Mouse (Mus musculus) neural tube, embryonic 13.5 days (tissue): Measurements from ENCODE around the gene Ociad2. TPM values are rescaled to one million over a fixed set of nuclear protein-coding genes. Genes with fewer than 3 reads are reported as not detected.

Experiments used
- ATAC-seq: fragments of 200-750 bp; cut with Nextera tagmentation; 2 replicates; pipeline ENCODE4 v1.8.0; 2017; ENCODE audit warnings: low read depth, mild to moderate bottlenecking, moderate TSS enrichment, moderate library complexity
- H3K27ac ChIP-seq: fragments of 300-500 bp; sonication (generic); replicated peaks from 2 replicates; pipeline ENCODE4 v1.5.1; 2015; ENCODE audit warnings: moderate library complexity, mild to moderate bottlenecking, inconsistent platforms
- H3K27me3 ChIP-seq: fragments of 300-500 bp; sonication (generic); 2 replicates; pipeline ENCODE4 v1.6.1; 2015; ENCODE audit warnings: mild to moderate bottlenecking, inconsistent platforms
- H3K36me3 ChIP-seq: fragments of 300-500 bp; sonication (generic); 2 replicates; pipeline ENCODE4 v1.6.1; 2015; ENCODE audit warnings: mild to moderate bottlenecking, inconsistent platforms
- H3K4me1 ChIP-seq: fragments of 300-500 bp; sonication (generic); replicated peaks from 2 replicates; pipeline ENCODE4 v1.6.1; 2015; ENCODE audit warnings: inconsistent platforms
- H3K4me2 ChIP-seq: fragments of 300-500 bp; sonication (generic); 2 replicates; pipeline ENCODE4 v1.6.1; 2015; ENCODE audit warnings: inconsistent platforms, mild to moderate bottlenecking, moderate library complexity
- H3K4me3 ChIP-seq: fragments of 300-500 bp; sonication (generic); 2 replicates; pipeline ENCODE4 v1.5.1; 2015; ENCODE audit warnings: mild to moderate bottlenecking, inconsistent platforms
- H3K9ac ChIP-seq: fragments of 300-500 bp; sonication (generic); 2 replicates; pipeline ENCODE4 v1.6.1; 2015; ENCODE audit warnings: moderate library complexity, mild to moderate bottlenecking, inconsistent platforms
- H3K9me3 ChIP-seq: fragments of 300-500 bp; sonication (generic); 2 replicates; pipeline ENCODE4 v1.6.1; 2016; ENCODE audit warnings: inconsistent platforms
- WGBS: fragments of 180-500 bp; shearing (Covaris S2); methylation state at CpG from one replicate; pipeline ENCODE4 v1.1.7; 2015; 5-methylcytosine and 5-hydroxymethylcytosine counted together
- polyA plus RNA-seq: library from polyadenylated mRNA; unstranded; fragments of >200 nt; fragmentation: Nextera tagmentation; extraction: Ambion mirVana; gene quantifications from 2 replicates; pipeline ENCODE4 v1.2.1, GENCODE M21; 2015

The Ociad2 gene
- polyA plus RNA-seq, 1 experiment from 2014 or later = 21.9 TPM

- no peak overlapping the region for H3K4me2 ChIP-seq
- WGBS = 52% methylated on average over 5 of the region's 5 CpGs
- no peak for ATAC-seq
- no peaks in the 10 kb centered on the region for H3K27me3 ChIP-seq
- H3K9me3 ChIP-seq = no peaks in the 10 kb centered on the region
- H3K4me1 ChIP-seq = peaks cover 15% of the 10 kb centered on the region
- H3K4me3 ChIP-seq = no peak overlapping the region
- no peak overlapping the region for H3K27ac ChIP-seq
- H3K9ac ChIP-seq = no peak overlapping the region
- H3K36me3 ChIP-seq = no peaks in the 10 kb centered on the region
Observed at GRCm38 (mm10) chr5:73349514-73349913, 8.7 kb upstream of the Ociad2 start.

GRCm38 (mm10) chr5:73345254-73345653, 4.4 kb upstream of the Ociad2 start:
- no peak for ATAC-seq
- no peak overlapping the region for H3K4me3 ChIP-seq
- WGBS = 81% methylated on average over 4 of the region's 4 CpGs
- H3K36me3 ChIP-seq = no peaks in the 10 kb centered on the region
- H3K4me2 ChIP-seq = no peak overlapping the region
- H3K4me1 ChIP-seq = no peaks in the 10 kb centered on the region
- H3K9ac ChIP-seq = no peak overlapping the region
- H3K9me3 ChIP-seq = no peaks in the 10 kb centered on the region
- H3K27me3 ChIP-seq = no peaks in the 10 kb centered on the region
- H3K27ac ChIP-seq = no peak overlapping the region

DNA sequence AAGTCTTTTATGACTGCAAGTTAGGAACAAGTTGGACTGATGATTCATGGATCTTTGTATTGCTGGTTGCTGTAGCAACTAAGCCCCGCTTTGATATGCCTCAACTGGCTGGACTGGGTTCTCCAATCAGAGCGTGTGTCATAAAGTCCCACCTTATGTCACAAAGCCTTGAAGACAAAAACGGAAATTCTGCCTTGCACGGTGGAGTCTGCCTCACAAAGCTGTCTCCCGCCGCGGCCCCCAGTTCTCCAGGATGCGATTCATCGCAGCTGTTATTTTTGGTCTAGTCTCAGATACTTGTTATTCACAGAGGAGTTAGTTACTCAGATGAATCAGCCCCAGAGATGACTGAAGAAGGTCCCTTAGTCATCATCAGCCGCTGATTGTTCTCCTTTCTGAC, 3.5 kb upstream of the Ociad2 start:
- 71% methylated on average over 10 of the region's 10 CpGs for WGBS
- H3K36me3 ChIP-seq = no peaks in the 10 kb centered on the region
- H3K27ac ChIP-seq = no peak overlapping the region
- no peaks in the 10 kb centered on the region for H3K27me3 ChIP-seq
- H3K4me1 ChIP-seq = no peaks in the 10 kb centered on the region
- ATAC-seq = no peak
- no peaks in the 10 kb centered on the region for H3K9me3 ChIP-seq
- no peak overlapping the region for H3K9ac ChIP-seq
- no peak overlapping the region for H3K4me3 ChIP-seq
- no peak overlapping the region for H3K4me2 ChIP-seq

DNA sequence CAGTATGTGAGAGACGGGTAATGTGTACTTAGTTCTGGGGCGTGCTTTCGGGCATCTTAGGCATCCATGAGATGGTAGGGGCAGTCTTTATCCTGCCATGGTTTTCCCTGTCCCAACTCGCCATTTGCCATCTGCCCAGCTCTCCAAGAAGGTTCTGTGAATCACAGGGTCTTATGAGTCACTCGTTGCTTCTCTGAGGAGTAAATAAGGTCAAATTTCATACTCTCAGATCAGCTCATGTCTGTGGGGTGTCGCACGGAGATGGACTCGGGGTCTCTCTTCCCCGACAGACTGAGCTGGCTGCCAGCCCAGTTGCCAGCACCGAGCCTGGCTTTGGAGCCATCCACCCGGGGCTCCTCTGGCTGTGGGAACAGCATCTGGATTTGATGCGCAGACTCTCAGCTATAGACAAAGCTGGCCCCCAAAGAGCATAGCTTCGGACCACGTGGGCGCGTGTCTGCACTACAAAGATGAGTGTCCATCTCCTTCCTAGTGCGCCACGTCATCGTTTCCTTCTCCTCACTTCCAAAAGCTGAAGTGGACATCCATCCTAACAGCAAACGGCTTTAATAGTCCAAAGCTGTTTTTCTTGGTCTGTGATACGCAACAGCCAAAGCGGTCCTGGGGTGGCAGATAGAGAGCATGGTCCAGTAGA, 2.0 kb upstream of the Ociad2 start:
- Histone ChIP-seq H3K27ac (no peak overlapping the region), H3K9ac (no peak overlapping the region), H3K4me1 (peaks cover 7% of the 10 kb centered on the region), H3K9me3 (no peaks in the 10 kb centered on the region), H3K4me3 (no peak overlapping the region), H3K4me2 (no peak overlapping the region), H3K27me3 (no peaks in the 10 kb centered on the region), H3K36me3 (no peaks in the 10 kb centered on the region)
- ATAC-seq = no peak
- 87% methylated on average over 22 of the region's 22 CpGs for WGBS

GRCm38 (mm10) chr5:73339779-73340722, 777 bp downstream of the Ociad2 start:
- H3K9ac ChIP-seq = no peak overlapping the region
- no peak for ATAC-seq
- no peaks in the 10 kb centered on the region for H3K9me3 ChIP-seq
- H3K27me3 ChIP-seq = 0 out of 2 replicates have a peak, but pooled peaks cover 3% of the 10 kb centered on the region
- no peak overlapping the region for H3K4me2 ChIP-seq
- no peak overlapping the region for H3K4me3 ChIP-seq
- peaks cover 13% of the 10 kb centered on the region for H3K4me1 ChIP-seq
- no peak overlapping the region for H3K27ac ChIP-seq
- H3K36me3 ChIP-seq = no peaks in the 10 kb centered on the region
- WGBS = 89% methylated on average over 9 of the region's 9 CpGs

DNA sequence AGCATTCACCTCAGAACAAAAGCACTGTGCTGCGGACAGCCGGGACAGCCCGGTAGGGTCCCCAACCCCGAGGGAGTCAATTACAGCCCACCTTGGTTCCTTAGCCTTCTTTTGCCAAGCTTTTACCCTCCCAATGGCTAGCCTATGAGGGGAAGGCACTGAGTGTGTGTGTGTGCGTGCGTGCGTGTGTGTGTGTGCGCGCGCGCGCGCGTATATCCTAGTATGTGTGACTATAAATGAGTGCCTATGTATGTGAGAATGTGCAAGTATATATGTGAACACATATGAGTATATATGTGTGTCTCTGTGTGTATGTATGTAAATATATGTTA, 2.0 kb downstream of the Ociad2 start:
- ATAC-seq = peak; percentile 71
- WGBS = 49% methylated on average over 14 of the region's 14 CpGs

GRCm38 (mm10) chr5:73337961-73338831, 2.6 kb downstream of the Ociad2 start:
- H3K4me1 ChIP-seq = peaks cover 13% of the 10 kb centered on the region
- WGBS = 4% methylated on average over 36 of the region's 41 CpGs
- H3K9ac ChIP-seq = peak overlapping the region; percentile 79
- peak overlapping the region; percentile 66 for H3K4me2 ChIP-seq
- H3K36me3 ChIP-seq = no peaks in the 10 kb centered on the region
- no peaks in the 10 kb centered on the region for H3K9me3 ChIP-seq
- peak overlapping the region; percentile 54 for H3K4me3 ChIP-seq
- H3K27ac ChIP-seq = peak overlapping the region; percentile 70
- 0 out of 2 replicates have a peak, but pooled peaks cover 3% of the 10 kb centered on the region for H3K27me3 ChIP-seq
- ATAC-seq = peak; percentile 82

More for the DNA sequence above, 2.0 kb downstream of the Ociad2 start:
- Histone ChIP-seq H3K36me3 (no peaks in the 10 kb centered on the region), H3K9ac (peak overlapping the region; percentile 79), H3K4me1 (peaks cover 13% of the 10 kb centered on the region), H3K4me3 (peak overlapping the region; percentile 54), H3K27ac (peak overlapping the region; percentile 70), H3K9me3 (no peaks in the 10 kb centered on the region), H3K27me3 (0 out of 2 replicates have a peak, but pooled peaks cover 3% of the 10 kb centered on the region), H3K4me2 (peak overlapping the region; percentile 66)

DNA sequence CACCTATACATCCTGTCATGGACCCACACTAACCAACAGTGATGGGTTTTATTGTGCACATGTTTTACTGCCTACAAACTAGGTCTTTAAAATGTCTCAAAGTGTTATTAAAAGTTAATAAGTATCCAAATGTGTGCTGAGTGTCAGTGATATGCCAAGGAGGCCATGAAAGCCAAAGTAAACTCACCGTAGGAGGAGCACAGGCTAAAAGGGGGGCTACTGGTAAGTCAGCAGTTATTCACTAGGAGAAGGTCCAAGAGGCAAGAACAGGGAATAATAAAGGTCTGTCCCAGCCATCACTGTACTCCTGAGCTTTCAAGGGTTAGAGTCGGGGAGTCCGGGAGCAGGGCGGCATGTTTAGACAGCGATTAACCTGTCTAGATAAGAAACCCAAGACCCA, 4.4 kb downstream of the Ociad2 start:
- H3K4me1 ChIP-seq = peaks cover 16% of the 10 kb centered on the region
- no peak overlapping the region for H3K9ac ChIP-seq
- 90% methylated on average over 5 of the region's 5 CpGs for WGBS
- no peak overlapping the region for H3K27ac ChIP-seq
- no peak overlapping the region for H3K4me3 ChIP-seq
- no peak for ATAC-seq
- 0 out of 2 replicates have a peak, but pooled peaks cover 3% of the 10 kb centered on the region for H3K27me3 ChIP-seq
- no peak overlapping the region for H3K4me2 ChIP-seq
- no peaks in the 10 kb centered on the region for H3K36me3 ChIP-seq
- no peaks in the 10 kb centered on the region for H3K9me3 ChIP-seq

DNA sequence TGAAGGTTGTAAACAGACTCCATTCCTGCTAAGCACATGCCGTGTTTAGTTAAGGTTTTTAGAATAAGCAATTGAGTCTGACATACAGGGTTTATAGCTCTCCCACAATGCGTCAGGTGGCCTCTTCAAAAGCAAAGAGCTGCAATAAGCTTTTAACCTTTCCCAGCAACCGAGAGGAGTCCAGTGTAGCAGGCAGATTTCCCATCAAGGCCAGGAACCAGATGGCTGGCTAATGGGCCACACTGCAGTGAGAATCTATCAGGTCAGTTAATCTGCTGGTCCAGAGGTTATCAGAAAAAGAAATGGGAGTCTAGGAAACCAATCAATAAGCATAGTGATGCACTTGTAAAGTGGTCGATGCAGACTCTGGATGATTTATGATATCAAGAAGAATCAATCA, 9.8 kb downstream of the Ociad2 start:
- no peak overlapping the region for H3K9ac ChIP-seq
- H3K4me2 ChIP-seq = no peak overlapping the region
- no peaks in the 10 kb centered on the region for H3K9me3 ChIP-seq
- peak; percentile 65 for ATAC-seq
- H3K4me1 ChIP-seq = peaks cover 13% of the 10 kb centered on the region
- H3K27me3 ChIP-seq = no peaks in the 10 kb centered on the region
- no peaks in the 10 kb centered on the region for H3K36me3 ChIP-seq
- WGBS = 7% methylated on average over 4 of the region's 4 CpGs
- no peak overlapping the region for H3K4me3 ChIP-seq
- 0 out of 2 replicates have a peak overlapping the region, but pooled peaks have one; percentile 38 for H3K27ac ChIP-seq

GRCm38 (mm10) chr5:73324526-73325170, 16.2 kb downstream of the Ociad2 start:
- ATAC-seq = no peak
- Histone ChIP-seq H3K36me3 (peaks cover 4% of the 10 kb centered on the region; the same call in 1 of the 2 replicates), H3K27me3 (no peaks in the 10 kb centered on the region), H3K9me3 (no peaks in the 10 kb centered on the region), H3K4me3 (no peak overlapping the region), H3K9ac (no peak overlapping the region), H3K4me2 (no peak overlapping the region), H3K27ac (no peak overlapping the region), H3K4me1 (no peaks in the 10 kb centered on the region)
- WGBS = 86% methylated on average over 8 of the region's 8 CpGs

- H3K4me1 ChIP-seq = no peaks in the 10 kb centered on the region
- H3K4me3 ChIP-seq = no peak overlapping the region
- no peak overlapping the region for H3K4me2 ChIP-seq
- no peak overlapping the region for H3K9ac ChIP-seq
- no peak for ATAC-seq
- 86% methylated on average over 5 of the region's 5 CpGs for WGBS
- H3K9me3 ChIP-seq = no peaks in the 10 kb centered on the region
- peaks cover 4% of the 10 kb centered on the region; the same call in 1 of the 2 replicates for H3K36me3 ChIP-seq
- no peak overlapping the region for H3K27ac ChIP-seq
- no peaks in the 10 kb centered on the region for H3K27me3 ChIP-seq
Observed at GRCm38 (mm10) chr5:73323602-73324001, 17.2 kb downstream of the Ociad2 start.
